Mouse (Mus musculus): ENCODE results near the gene Dnpep. TPM values are rescaled to one million over a fixed set of nuclear protein-coding genes. Genes with fewer than 3 reads are reported as not detected.

The Dnpep gene
- polyA plus RNA-seq, 1 experiment from 2014 or later, result 110 TPM

GRCm38 (mm10) chr1:75345036-75345935 is 27.5 kb upstream of the Dnpep start:
- H3K36me3 ChIP-seq, result no peaks in the 10 kb centered on the region
- H3K4me2 ChIP-seq, result peak overlapping the region; percentile 30
- WGBS, result 25% methylated on average over 20 of the region's 20 CpGs
- no peak overlapping the region for H3K27ac ChIP-seq
- peaks cover 35% of the 10 kb centered on the region for H3K4me1 ChIP-seq
- H3K9ac ChIP-seq, result no peak overlapping the region
- no peaks in the 10 kb centered on the region for H3K9me3 ChIP-seq
- peak; percentile 21; the same call in 1 of the 2 replicates for ATAC-seq (ENCODE audit: insufficient number of reproducible peaks, insufficient read depth, low FRiP score, low TSS enrichment, low read depth)
- no peak overlapping the region for H3K4me3 ChIP-seq
- H3K27me3 ChIP-seq, result peaks cover 9% of the 10 kb centered on the region

- no peaks in the 10 kb centered on the region for H3K9me3 ChIP-seq
- H3K27me3 ChIP-seq, result peaks cover 9% of the 10 kb centered on the region
- no peak overlapping the region for H3K27ac ChIP-seq
- no peak for ATAC-seq (ENCODE audit: insufficient number of reproducible peaks, insufficient read depth, low FRiP score, low TSS enrichment, low read depth)
- WGBS, result 6% methylated on average over 15 of the region's 15 CpGs
- H3K4me3 ChIP-seq, result no peak overlapping the region
- H3K4me1 ChIP-seq, result peaks cover 38% of the 10 kb centered on the region
- H3K36me3 ChIP-seq, result no peaks in the 10 kb centered on the region
- 0 out of 2 replicates have a peak overlapping the region, but pooled peaks have one; percentile 27 for H3K9ac ChIP-seq
- H3K4me2 ChIP-seq, result peak overlapping the region; percentile 14; the same call in 1 of the 2 replicates
Measured at GRCm38 (mm10) chr1:75344291-75345035, 26.7 kb upstream of the Dnpep start.

GRCm38 (mm10) chr1:75342874-75343416 is 25.2 kb upstream of the Dnpep start:
- no peak for ATAC-seq (ENCODE audit: insufficient number of reproducible peaks, insufficient read depth, low FRiP score, low TSS enrichment, low read depth)
- Histone ChIP-seq H3K9ac (no peak overlapping the region), H3K4me1 (peaks cover 50% of the 10 kb centered on the region), H3K4me2 (no peak overlapping the region), H3K9me3 (no peaks in the 10 kb centered on the region), H3K36me3 (no peaks in the 10 kb centered on the region), H3K27ac (no peak overlapping the region), H3K27me3 (peaks cover 9% of the 10 kb centered on the region), H3K4me3 (no peak overlapping the region)
- WGBS, result under 1% methylated on average over 8 of the region's 8 CpGs

- H3K27ac ChIP-seq, result peak overlapping the region; percentile 39; the same call in 1 of the 2 replicates
- 72% methylated on average over 2 of the region's 2 CpGs for whole genome bisulfite sequencing
Measured at GRCm38 (mm10) chr1:75340519-75340918, 22.7 kb upstream of the Dnpep start.

GRCm38 (mm10) chr1:75339337-75339736 is 21.5 kb upstream of the Dnpep start:
- WGBS, result 5% methylated on average over 9 of the region's 9 CpGs
- peak overlapping the region; percentile 84 for H3K27ac ChIP-seq

More at GRCm38 (mm10) chr1:75340519-75340918, 22.7 kb upstream of the Dnpep start:
- no peak overlapping the region for H3K4me2 ChIP-seq
- peaks cover 55% of the 10 kb centered on the region for H3K4me1 ChIP-seq
- H3K9me3 ChIP-seq, result no peaks in the 10 kb centered on the region
- peaks cover 9% of the 10 kb centered on the region for H3K27me3 ChIP-seq
- no peak overlapping the region for H3K9ac ChIP-seq
- ATAC-seq (ENCODE audit: insufficient number of reproducible peaks, insufficient read depth, low FRiP score, low TSS enrichment, low read depth), result no peak
- no peak overlapping the region for H3K4me3 ChIP-seq
- no peaks in the 10 kb centered on the region for H3K36me3 ChIP-seq

GRCm38 (mm10) chr1:75338091-75338694 is 20.4 kb upstream of the Dnpep start:
- no peaks in the 10 kb centered on the region for H3K36me3 ChIP-seq
- H3K4me2 ChIP-seq, result peak overlapping the region; percentile 32
- H3K9ac ChIP-seq, result peak overlapping the region; percentile 47; the same call in 1 of the 2 replicates
- ATAC-seq (ENCODE audit: insufficient number of reproducible peaks, insufficient read depth, low FRiP score, low TSS enrichment, low read depth), result no peak
- WGBS, result 26% methylated on average over 11 of the region's 11 CpGs
- peaks cover 36% of the 10 kb centered on the region for H3K4me1 ChIP-seq
- peak overlapping the region; percentile 84 for H3K27ac ChIP-seq
- H3K4me3 ChIP-seq, result no peak overlapping the region
- peaks cover 5% of the 10 kb centered on the region; the same call in 1 of the 2 replicates for H3K27me3 ChIP-seq
- no peaks in the 10 kb centered on the region for H3K9me3 ChIP-seq

More at GRCm38 (mm10) chr1:75339337-75339736, 21.5 kb upstream of the Dnpep start:
- Histone ChIP-seq H3K9ac (no peak overlapping the region), H3K27me3 (peaks cover 9% of the 10 kb centered on the region), H3K9me3 (no peaks in the 10 kb centered on the region), H3K4me2 (peak overlapping the region; percentile 32), H3K4me1 (peaks cover 43% of the 10 kb centered on the region), H3K36me3 (no peaks in the 10 kb centered on the region), H3K4me3 (no peak overlapping the region)
- ATAC-seq (ENCODE audit: insufficient number of reproducible peaks, insufficient read depth, low FRiP score, low TSS enrichment, low read depth), result no peak

GRCm38 (mm10) chr1:75337097-75337496 is 19.3 kb upstream of the Dnpep start:
- H3K27me3 ChIP-seq, result peaks cover 3% of the 10 kb centered on the region; the same call in 1 of the 2 replicates
- peaks cover 36% of the 10 kb centered on the region for H3K4me1 ChIP-seq
- 84% methylated on average over 9 of the region's 9 CpGs for WGBS
- no peak overlapping the region for H3K4me3 ChIP-seq
- H3K27ac ChIP-seq, result no peak overlapping the region
- no peak overlapping the region for H3K9ac ChIP-seq
- no peaks in the 10 kb centered on the region for H3K9me3 ChIP-seq
- no peak overlapping the region for H3K4me2 ChIP-seq
- ATAC-seq (ENCODE audit: insufficient number of reproducible peaks, insufficient read depth, low FRiP score, low TSS enrichment, low read depth), result no peak
- no peaks in the 10 kb centered on the region for H3K36me3 ChIP-seq

- 57% methylated on average over 3 of the region's 3 CpGs for WGBS
- no peaks in the 10 kb centered on the region for H3K36me3 ChIP-seq
- H3K4me3 ChIP-seq, result no peak overlapping the region
- no peak overlapping the region for H3K27ac ChIP-seq
- H3K9ac ChIP-seq, result no peak overlapping the region
- H3K9me3 ChIP-seq, result no peaks in the 10 kb centered on the region
- peaks cover 36% of the 10 kb centered on the region for H3K4me1 ChIP-seq
- H3K27me3 ChIP-seq, result no peaks in the 10 kb centered on the region
- H3K4me2 ChIP-seq, result no peak overlapping the region
- no peak for ATAC-seq (ENCODE audit: insufficient number of reproducible peaks, insufficient read depth, low FRiP score, low TSS enrichment, low read depth)
Measured at GRCm38 (mm10) chr1:75336461-75336860, 18.7 kb upstream of the Dnpep start.

GRCm38 (mm10) chr1:75331271-75331670 is 13.5 kb upstream of the Dnpep start:
- Histone ChIP-seq H3K36me3 (no peaks in the 10 kb centered on the region), H3K4me2 (no peak overlapping the region), H3K27ac (no peak overlapping the region), H3K9ac (no peak overlapping the region), H3K27me3 (no peaks in the 10 kb centered on the region), H3K9me3 (no peaks in the 10 kb centered on the region), H3K4me1 (no peaks in the 10 kb centered on the region), H3K4me3 (no peak overlapping the region)
- ATAC-seq (ENCODE audit: insufficient number of reproducible peaks, insufficient read depth, low FRiP score, low TSS enrichment, low read depth), result no peak
- 65% methylated on average over 1 of the region's 1 CpGs for WGBS

- no peak for ATAC-seq (ENCODE audit: insufficient number of reproducible peaks, insufficient read depth, low FRiP score, low TSS enrichment, low read depth)
- no peaks in the 10 kb centered on the region for H3K9me3 ChIP-seq
- H3K4me1 ChIP-seq, result no peaks in the 10 kb centered on the region
- no peak overlapping the region for H3K4me2 ChIP-seq
- no peak overlapping the region for H3K4me3 ChIP-seq
- no peak overlapping the region for H3K27ac ChIP-seq
- H3K27me3 ChIP-seq, result no peaks in the 10 kb centered on the region; the same call in 1 of the 2 replicates
- H3K36me3 ChIP-seq, result no peaks in the 10 kb centered on the region
- H3K9ac ChIP-seq, result no peak overlapping the region
Measured at GRCm38 (mm10) chr1:75327461-75327860, 9.7 kb upstream of the Dnpep start.

- H3K9me3 ChIP-seq, result no peaks in the 10 kb centered on the region
- no peaks in the 10 kb centered on the region; the same call in 1 of the 2 replicates for H3K27me3 ChIP-seq
- no peak overlapping the region for H3K4me3 ChIP-seq
- no peak for ATAC-seq (ENCODE audit: insufficient number of reproducible peaks, insufficient read depth, low FRiP score, low TSS enrichment, low read depth)
- 88% methylated on average over 10 of the region's 10 CpGs for WGBS
- peaks cover 14% of the 10 kb centered on the region for H3K36me3 ChIP-seq
- H3K27ac ChIP-seq, result no peak overlapping the region
- H3K4me2 ChIP-seq, result no peak overlapping the region
- H3K9ac ChIP-seq, result no peak overlapping the region
- peaks cover 7% of the 10 kb centered on the region for H3K4me1 ChIP-seq
Measured at GRCm38 (mm10) chr1:75319166-75319565, 1.4 kb upstream of the Dnpep start.
